ENCODE assay signal across 15 mouse cellular contexts in genomic region chr6:28332546-28332945, GRCm38 (mm10).
A peak's percentile ranks its signal among the peaks of the same experiment; 100 is the strongest.
DNase-seq lines count a peak whose midpoint lies in the region; TF ChIP-seq lines count a peak whose summit lies in the region.
"Had no signal": no experiment of that assay in that cellular context is flagged by ENCODE, and none has a peak within 500 bp of the region (broad histone marks: within the 10 kb centered on the region; RNA-seq: fewer than 3 reads in every experiment).

No protein-coding gene starts in this region.

- no peak for TF ChIP-seq CTCF in layer of hippocampus, adult 2 months (conservative IDR thresholded peaks at IDR 0.05)

- H3K27ac ChIP-seq in layer of hippocampus, adult 2 months: peak overlapping the region; percentile 28; the same call in 1 of the 2 replicates
- H3K27ac ChIP-seq: embryonic facial prominence, embryonic 10.5 days; embryonic facial prominence, embryonic 12.5 days; forebrain, embryonic 13.5 days; forebrain, embryonic 15.5 days had no signal

- H3K4me3 ChIP-seq in layer of hippocampus, adult 2 months: no peak overlapping the region
- H3K4me3 ChIP-seq: embryonic facial prominence, embryonic 10.5 days; embryonic facial prominence, embryonic 12.5 days; forebrain, embryonic 13.5 days; forebrain, embryonic 15.5 days had no signal

- DNase-seq in cerebellum, adult 9-10 months: peak; percentile 59
- DNase-seq in cerebellum, adult 8-10 months: no peak
- no peak for DNase-seq in layer of hippocampus, adult 2 months (ENCODE audit: low spot score in 2 of 2)
- no peak for DNase-seq in layer of hippocampus, postnatal 10 days (ENCODE audit: low spot score in 2 of 2)
- peak; percentile 26 for DNase-seq in layer of hippocampus, adult 9-11 months
- no peak for DNase-seq in layer of hippocampus, postnatal 36 days
- no peak for DNase-seq in thymus, postnatal 14 days
- DNase-seq: adrenal gland, adult 2 months; adrenal gland, postnatal 10 days; adrenal gland, postnatal 25 days; forebrain, postnatal 0 days had no signal

Comparison
In these comparisons a context has a peak if more than half of its experiments do, and no peak if none do; other contexts are left out.
1. DNase-seq: peak in cerebellum, adult 9-10 months (single experiment) and layer of hippocampus, adult 9-11 months (single experiment); none in cerebellum, adult 8-10 months (single experiment), layer of hippocampus, adult 2 months (0 of 2), layer of hippocampus, postnatal 10 days (0 of 2), layer of hippocampus, postnatal 36 days (0 of 2) and thymus, postnatal 14 days (single experiment).